Mouse (Mus musculus) limb, embryonic 14.5 days (tissue): ENCODE data around the gene Ptprt. TPM values are rescaled to one million over a fixed set of nuclear protein-coding genes. Genes with fewer than 3 reads are reported as not detected.

Experiments used
- ATAC-seq: fragments of 200-750 bp; cut with Nextera tagmentation; 2 replicates; pipeline ENCODE4 v1.8.0; 2017; ENCODE audit warnings: low read depth, moderate number of reproducible peaks, moderate TSS enrichment; ENCODE audit not compliant: low FRiP score
- DNase-seq: peaks from one replicate; pipeline ENCODE4 v3.0.0-alpha.2; 2015; ENCODE audit warnings: low spot score
- H3K27ac ChIP-seq: fragments of 300-500 bp; sonication (generic); replicated peaks from 2 replicates; pipeline ENCODE4 v1.5.1; 2014; ENCODE audit warnings: low read depth, mild to moderate bottlenecking, low read length, moderate library complexity, mixed read lengths
- H3K27me3 ChIP-seq: fragments of 300-500 bp; sonication (generic); 2 replicates; pipeline ENCODE4 v1.6.1; 2014; ENCODE audit warnings: low read length, mixed read lengths; ENCODE audit not compliant: control insufficient read depth, insufficient read depth
- H3K36me3 ChIP-seq: fragments of 300-500 bp; sonication (generic); 2 replicates; pipeline ENCODE4 v1.6.1; 2014; ENCODE audit warnings: mild to moderate bottlenecking, low read length, moderate library complexity, mixed read lengths; ENCODE audit not compliant: control insufficient read depth, insufficient read depth
- H3K4me1 ChIP-seq: fragments of 300-500 bp; sonication (generic); 2 replicates; pipeline ENCODE4 v1.6.1; 2014; ENCODE audit warnings: antibody characterized with exemption, low read length, mixed read lengths; ENCODE audit not compliant: control insufficient read depth, insufficient read depth
- H3K4me2 ChIP-seq: fragments of 300-500 bp; sonication (generic); replicated peaks from 2 replicates; pipeline ENCODE4 v1.6.1; 2014; ENCODE audit warnings: low read depth, mild to moderate bottlenecking, low read length, moderate library complexity; ENCODE audit not compliant: severe bottlenecking
- H3K4me3 ChIP-seq: fragments of 300-500 bp; sonication (generic); replicated peaks from 2 replicates; pipeline ENCODE4 v1.5.1; 2014; ENCODE audit warnings: low read length
- H3K9ac ChIP-seq: fragments of 300-500 bp; sonication (generic); 2 replicates; pipeline ENCODE4 v1.6.1; 2014; ENCODE audit warnings: mild to moderate bottlenecking, low read depth, low read length, moderate library complexity; ENCODE audit not compliant: severe bottlenecking
- H3K9me3 ChIP-seq: fragments of 300-500 bp; sonication (generic); 2 replicates; pipeline ENCODE4 v1.6.1; 2016; ENCODE audit warnings: low read length; ENCODE audit not compliant: control insufficient read depth
- POLR2A ChIP-seq: fragments of 200-500 bp; IDR thresholded peaks from 2 replicates; pipeline ENCODE4 v1.8.0; 2012; ENCODE audit warnings: inconsistent platforms, mild to moderate bottlenecking, moderate library complexity, borderline replicate concordance; ENCODE audit not compliant: insufficient read depth, insufficient read length; ENCODE audit errors: extremely low read depth
- WGBS: fragments of 180-500 bp; shearing (Covaris S2); extraction: QIAGEN DNeasy Blood & Tissue Kit; methylation state at CpG from one replicate; pipeline ENCODE4 v1.1.7; 2014; 5-methylcytosine and 5-hydroxymethylcytosine counted together
- polyA plus RNA-seq, 2 experiments: library from polyadenylated mRNA; depleted of rRNA in 1 of 2; stranded (reverse) in 1 of 2; unstranded in 1 of 2; fragments of >200 nt; fragmentation: Nextera tagmentation in 1 of 2; extraction: Ambion mirVana in 1 of 2; gene quantifications; 2 replicates each; pipeline versions ENCODE4 v1.2.1 to v1.2.3; 2012 to 2014

Ptprt gene
- polyA plus RNA-seq (2012; rRNA removed) (2.2 and 4.7 TPM in 2 replicates), polyA plus RNA-seq (2014; fragmentation: Nextera tagmentation; extraction: Ambion mirVana) (1.5 and 3.1 TPM in 2 replicates)

DNA sequence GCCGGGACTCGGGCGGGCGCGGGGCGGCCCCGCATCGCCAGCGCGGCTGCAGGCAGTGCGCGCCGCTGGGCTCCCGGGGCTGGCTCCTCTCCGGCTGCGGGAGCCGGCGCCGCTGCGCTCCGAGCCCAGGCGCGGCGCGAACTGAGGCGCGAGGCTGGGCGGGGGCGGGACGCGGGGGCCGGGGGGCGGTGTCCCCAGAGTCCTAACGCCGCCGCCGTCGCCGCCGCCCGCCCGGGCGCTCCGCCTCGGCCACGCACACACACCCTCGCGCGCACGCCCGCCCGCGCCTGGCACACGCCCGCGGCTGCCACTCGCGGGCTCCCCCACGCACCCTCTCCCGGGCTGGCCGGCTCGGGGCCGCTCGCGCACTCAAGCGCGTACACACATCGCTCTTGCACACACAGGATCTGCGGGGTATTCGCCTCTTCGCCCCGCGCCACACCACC, at the start of gene Ptprt:
Gene Ptprt, minus strand, starts transcription at position 207 of the 446 bp plus-strand sequence.
- Histone ChIP-seq H3K27me3 (peaks cover 52% of the 10 kb centered on the region), H3K4me2 (peak within 1 kb of the TSS; percentile 93), H3K9me3 (no peaks in the 10 kb centered on the region), H3K36me3 (no peaks in the 10 kb centered on the region), H3K4me1 (peaks cover 6% of the 10 kb centered on the region; the same call in 1 of the 2 replicates), H3K4me3 (peak within 1 kb of the TSS; percentile 50), H3K9ac (peak within 1 kb of the TSS; percentile 47), H3K27ac (no peak within 1 kb of the TSS)
- peak; percentile 13; the same call in 1 of the 2 replicates for ATAC-seq
- 0% methylated on average over 14 of the region's 73 CpGs for WGBS
- no peak for DNase-seq
- no peak for TF ChIP-seq POLR2A

DNA sequence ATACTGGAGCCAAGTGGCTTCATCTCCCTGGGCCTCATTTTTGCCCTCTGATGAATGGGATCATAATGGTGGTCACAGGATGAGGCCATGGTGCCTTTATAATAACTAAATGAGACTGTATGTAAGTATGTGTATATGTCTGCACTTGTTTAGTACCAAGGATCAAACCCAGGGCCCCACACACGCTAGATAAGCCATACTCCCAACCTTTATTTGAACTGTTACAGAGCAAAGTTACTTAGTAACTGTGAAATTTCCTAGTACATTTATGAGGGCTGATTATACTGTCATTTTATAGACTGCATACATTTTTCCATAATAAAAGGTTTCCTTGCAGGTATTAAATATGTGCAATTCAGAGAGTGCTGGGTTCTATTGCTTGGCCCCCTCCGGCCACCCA, 49.5 kb upstream of the Ptprt start:
- DNase-seq (no peak), ATAC-seq (no peak)
- WGBS: 72% methylated on average over 2 of the region's 2 CpGs
- H3K9ac ChIP-seq: no peak overlapping the region
- no peak for TF ChIP-seq POLR2A
- H3K36me3 ChIP-seq: no peaks in the 10 kb centered on the region
- H3K9me3 ChIP-seq: no peaks in the 10 kb centered on the region
- H3K4me1 ChIP-seq: no peaks in the 10 kb centered on the region
- H3K4me3 ChIP-seq: no peak overlapping the region
- no peak overlapping the region for H3K4me2 ChIP-seq
- no peaks in the 10 kb centered on the region for H3K27me3 ChIP-seq
- no peak overlapping the region for H3K27ac ChIP-seq

DNA sequence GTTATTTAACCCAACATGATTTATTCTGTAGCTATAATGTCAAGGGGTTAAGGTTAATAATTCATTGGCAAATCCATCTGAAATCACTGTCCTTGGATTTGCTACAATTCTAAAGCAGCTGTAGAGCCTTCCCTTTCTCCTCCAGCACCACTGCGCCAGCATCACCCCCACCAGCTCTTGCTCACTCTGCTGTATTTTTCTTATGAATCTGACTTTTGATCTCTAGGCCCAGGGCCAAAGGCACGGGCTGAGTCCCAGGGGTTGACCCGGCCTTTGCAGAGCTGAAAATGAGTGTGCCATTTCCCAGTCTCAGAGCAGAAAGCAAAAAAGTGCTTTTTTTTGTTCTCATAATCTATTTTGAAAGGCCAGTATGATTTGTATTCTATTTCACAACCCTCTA, 38.7 kb upstream of the Ptprt start:
- Histone ChIP-seq H3K27me3 (no peaks in the 10 kb centered on the region), H3K4me1 (no peaks in the 10 kb centered on the region), H3K36me3 (no peaks in the 10 kb centered on the region), H3K9ac (no peak overlapping the region), H3K4me3 (no peak overlapping the region), H3K4me2 (no peak overlapping the region), H3K27ac (no peak overlapping the region), H3K9me3 (no peaks in the 10 kb centered on the region)
- WGBS: 82% methylated on average over 3 of the region's 3 CpGs
- DNase-seq (no peak), ATAC-seq (no peak)
- TF ChIP-seq POLR2A: no peak

DNA sequence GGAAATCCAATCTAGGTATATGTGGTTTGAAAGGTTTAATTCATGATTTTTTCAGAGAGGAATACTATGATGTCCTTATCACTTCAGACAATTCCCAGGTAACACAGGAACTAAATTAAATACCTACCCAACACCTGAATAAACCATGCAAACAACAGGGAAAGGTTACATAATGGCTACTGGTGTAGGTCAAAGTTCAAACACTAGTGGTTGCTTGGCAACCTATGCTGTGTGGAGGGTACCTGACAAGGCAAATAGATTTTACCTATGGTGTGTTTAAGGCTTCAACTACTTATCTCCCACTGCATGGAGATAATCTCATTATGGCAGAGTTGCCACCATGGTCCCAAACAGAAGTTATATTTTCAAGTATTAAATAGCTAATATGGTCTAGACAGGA, 38.1 kb upstream of the Ptprt start:
- no peak for TF ChIP-seq POLR2A
- Histone ChIP-seq H3K27ac (no peak overlapping the region), H3K9me3 (no peaks in the 10 kb centered on the region), H3K4me2 (no peak overlapping the region), H3K27me3 (no peaks in the 10 kb centered on the region), H3K4me1 (no peaks in the 10 kb centered on the region), H3K36me3 (no peaks in the 10 kb centered on the region), H3K4me3 (no peak overlapping the region), H3K9ac (no peak overlapping the region)
- DNase-seq (no peak), ATAC-seq (no peak)

DNA sequence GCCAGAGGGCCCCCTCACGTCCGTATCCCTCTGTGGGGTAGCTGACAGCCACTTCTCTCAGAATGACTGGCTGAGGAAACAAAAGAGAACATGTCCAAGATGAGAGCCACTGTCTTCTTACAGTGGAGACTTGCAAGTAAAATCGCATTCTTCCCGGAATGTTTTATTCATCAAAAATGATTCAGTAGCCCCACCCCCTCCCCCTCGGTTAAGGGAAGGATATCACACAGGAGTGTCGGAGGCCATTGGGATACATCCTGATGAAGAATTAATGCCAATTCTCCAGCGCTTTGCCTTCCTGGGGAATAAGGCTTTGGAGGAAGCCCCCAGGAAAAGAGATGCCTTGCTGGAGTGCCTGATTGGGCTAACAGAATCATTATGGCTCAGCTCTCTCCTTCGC, 37.1 kb upstream of the Ptprt start:
- WGBS: 74% methylated on average over 8 of the region's 8 CpGs
- TF ChIP-seq POLR2A: no peak
- H3K4me1 ChIP-seq: no peaks in the 10 kb centered on the region
- no peaks in the 10 kb centered on the region for H3K36me3 ChIP-seq
- no peaks in the 10 kb centered on the region for H3K9me3 ChIP-seq
- H3K27me3 ChIP-seq: no peaks in the 10 kb centered on the region
- H3K27ac ChIP-seq: no peak overlapping the region
- no peak overlapping the region for H3K4me3 ChIP-seq
- H3K9ac ChIP-seq: no peak overlapping the region
- DNase-seq (no peak), ATAC-seq (no peak)
- H3K4me2 ChIP-seq: no peak overlapping the region

DNA sequence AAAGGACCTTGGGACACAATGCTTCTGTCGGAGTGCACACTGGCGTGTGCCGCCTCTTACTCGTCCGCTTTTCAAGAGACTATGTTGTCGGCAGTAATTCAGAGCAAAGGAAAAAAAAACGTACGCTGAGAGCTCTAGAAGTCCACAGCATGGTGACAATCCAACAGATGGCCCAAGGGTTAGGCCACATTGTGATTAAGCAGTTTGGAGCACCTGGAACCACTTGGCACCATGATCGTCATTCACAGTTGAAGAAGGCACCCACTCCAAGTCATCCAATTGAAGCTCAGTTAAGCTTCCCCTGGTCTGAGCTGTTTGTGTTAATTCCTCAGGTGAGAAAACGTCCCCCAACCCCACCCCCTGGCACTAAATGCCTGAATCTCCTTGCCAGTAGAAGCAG, 36.2 kb upstream of the Ptprt start:
- no peak for TF ChIP-seq POLR2A
- no peaks in the 10 kb centered on the region for H3K9me3 ChIP-seq
- H3K36me3 ChIP-seq: no peaks in the 10 kb centered on the region
- H3K9ac ChIP-seq: no peak overlapping the region
- H3K4me1 ChIP-seq: no peaks in the 10 kb centered on the region
- 78% methylated on average over 10 of the region's 10 CpGs for WGBS
- no peaks in the 10 kb centered on the region for H3K27me3 ChIP-seq
- no peak for ATAC-seq
- no peak overlapping the region for H3K4me3 ChIP-seq
- no peak overlapping the region for H3K4me2 ChIP-seq
- H3K27ac ChIP-seq: no peak overlapping the region
- no peak for DNase-seq
